Mouse (Mus musculus): ENCODE measurements around the gene Egf. TPM values are rescaled to one million over a fixed set of nuclear protein-coding genes. Genes with fewer than 3 reads are reported as not detected.

Egf gene
- polyA plus RNA-seq, 1 experiment from 2014 or later, result 1.5 TPM

- Histone ChIP-seq H3K27ac (ENCODE audit: low read depth, low read length) (no peak overlapping the region), H3K4me2 (ENCODE audit: low read length) (no peak overlapping the region), H3K36me3 (ENCODE audit: control insufficient read depth, insufficient read depth, low read length) (no peaks in the 10 kb centered on the region), H3K4me1 (ENCODE audit: control insufficient read depth, insufficient read depth, low read length) (no peaks in the 10 kb centered on the region), H3K27me3 (replicated peaks; ENCODE audit: control insufficient read depth, insufficient read depth, low read length) (no peaks in the 10 kb centered on the region), H3K4me3 (ENCODE audit: low read depth, low read length) (no peak overlapping the region), H3K9me3 (replicated peaks; ENCODE audit: control insufficient read depth, low read length) (no peaks in the 10 kb centered on the region), H3K9ac (ENCODE audit: low read length) (no peak overlapping the region)
- ATAC-seq, result no peak
- no peak for DNase-seq (ENCODE audit: low spot score)
- WGBS, result 87% methylated on average over 8 of the region's 8 CpGs
Observed at GRCm38 (mm10) chr3:129651765-129652164, 103.4 kb downstream of the Egf start.

- 0% methylated on average over 1 of the region's 1 CpGs for WGBS
Observed at GRCm38 (mm10) chr3:129650931-129651330, 104.2 kb downstream of the Egf start.

GRCm38 (mm10) chr3:129650293-129650612, 104.9 kb downstream of the Egf start:
- ATAC-seq, result no peak
- Histone ChIP-seq H3K4me3 (ENCODE audit: low read depth, low read length) (no peak overlapping the region), H3K36me3 (ENCODE audit: control insufficient read depth, insufficient read depth, low read length) (no peaks in the 10 kb centered on the region)

More at GRCm38 (mm10) chr3:129650931-129651330, 104.2 kb downstream of the Egf start:
- ATAC-seq, result no peak
- Histone ChIP-seq H3K9me3 (replicated peaks; ENCODE audit: control insufficient read depth, low read length) (no peaks in the 10 kb centered on the region), H3K27ac (ENCODE audit: low read depth, low read length) (no peak overlapping the region), H3K9ac (ENCODE audit: low read length) (no peak overlapping the region), H3K4me2 (ENCODE audit: low read length) (no peak overlapping the region), H3K36me3 (ENCODE audit: control insufficient read depth, insufficient read depth, low read length) (no peaks in the 10 kb centered on the region), H3K4me1 (ENCODE audit: control insufficient read depth, insufficient read depth, low read length) (no peaks in the 10 kb centered on the region), H3K4me3 (ENCODE audit: low read depth, low read length) (no peak overlapping the region), H3K27me3 (replicated peaks; ENCODE audit: control insufficient read depth, insufficient read depth, low read length) (no peaks in the 10 kb centered on the region)
- no peak for DNase-seq (ENCODE audit: low spot score)

GRCm38 (mm10) chr3:129649586-129650292, 105.4 kb downstream of the Egf start:
- WGBS, result 62% methylated on average over 8 of the region's 8 CpGs
- no peaks in the 10 kb centered on the region for H3K36me3 ChIP-seq (ENCODE audit: control insufficient read depth, insufficient read depth, low read length)
- H3K4me2 ChIP-seq (ENCODE audit: low read length), result no peak overlapping the region
- DNase-seq (ENCODE audit: low spot score), result peak; percentile 10
- no peak overlapping the region for H3K9ac ChIP-seq (ENCODE audit: low read length)
- no peaks in the 10 kb centered on the region for H3K4me1 ChIP-seq (ENCODE audit: control insufficient read depth, insufficient read depth, low read length)
- no peak for ATAC-seq
- H3K27me3 ChIP-seq (replicated peaks; ENCODE audit: control insufficient read depth, insufficient read depth, low read length), result no peaks in the 10 kb centered on the region
- no peak overlapping the region for H3K4me3 ChIP-seq (ENCODE audit: low read depth, low read length)
- no peaks in the 10 kb centered on the region for H3K9me3 ChIP-seq (replicated peaks; ENCODE audit: control insufficient read depth, low read length)
- H3K27ac ChIP-seq (ENCODE audit: low read depth, low read length), result no peak overlapping the region

More at GRCm38 (mm10) chr3:129650293-129650612, 104.9 kb downstream of the Egf start:
- H3K4me2 ChIP-seq (ENCODE audit: low read length), result no peak overlapping the region
- H3K9me3 ChIP-seq (replicated peaks; ENCODE audit: control insufficient read depth, low read length), result no peaks in the 10 kb centered on the region
- no peak for DNase-seq (ENCODE audit: low spot score)
- H3K27ac ChIP-seq (ENCODE audit: low read depth, low read length), result no peak overlapping the region
- H3K9ac ChIP-seq (ENCODE audit: low read length), result no peak overlapping the region
- H3K27me3 ChIP-seq (replicated peaks; ENCODE audit: control insufficient read depth, insufficient read depth, low read length), result no peaks in the 10 kb centered on the region
- no peaks in the 10 kb centered on the region for H3K4me1 ChIP-seq (ENCODE audit: control insufficient read depth, insufficient read depth, low read length)

GRCm38 (mm10) chr3:129648598-129648997, 106.5 kb downstream of the Egf start:
- 90% methylated on average over 5 of the region's 5 CpGs for WGBS
- DNase-seq (ENCODE audit: low spot score) (no peak), ATAC-seq (no peak)

GRCm38 (mm10) chr3:129647312-129647711, 107.8 kb downstream of the Egf start:
- Histone ChIP-seq H3K36me3 (ENCODE audit: control insufficient read depth, insufficient read depth, low read length) (no peaks in the 10 kb centered on the region), H3K4me3 (ENCODE audit: low read depth, low read length) (no peak overlapping the region), H3K4me1 (ENCODE audit: control insufficient read depth, insufficient read depth, low read length) (no peaks in the 10 kb centered on the region), H3K9me3 (replicated peaks; ENCODE audit: control insufficient read depth, low read length) (no peaks in the 10 kb centered on the region), H3K4me2 (ENCODE audit: low read length) (no peak overlapping the region), H3K27ac (ENCODE audit: low read depth, low read length) (no peak overlapping the region), H3K9ac (ENCODE audit: low read length) (no peak overlapping the region), H3K27me3 (replicated peaks; ENCODE audit: control insufficient read depth, insufficient read depth, low read length) (no peaks in the 10 kb centered on the region)
- DNase-seq (ENCODE audit: low spot score) (peak; percentile 27), ATAC-seq (no peak; the same call in 1 of the 2 replicates)
- WGBS, result 68% methylated on average over 10 of the region's 10 CpGs

More at GRCm38 (mm10) chr3:129648598-129648997, 106.5 kb downstream of the Egf start:
- H3K4me2 ChIP-seq (ENCODE audit: low read length), result no peak overlapping the region
- no peak overlapping the region for H3K9ac ChIP-seq (ENCODE audit: low read length)
- H3K27me3 ChIP-seq (replicated peaks; ENCODE audit: control insufficient read depth, insufficient read depth, low read length), result no peaks in the 10 kb centered on the region
- H3K36me3 ChIP-seq (ENCODE audit: control insufficient read depth, insufficient read depth, low read length), result no peaks in the 10 kb centered on the region
- H3K4me3 ChIP-seq (ENCODE audit: low read depth, low read length), result no peak overlapping the region
- H3K4me1 ChIP-seq (ENCODE audit: control insufficient read depth, insufficient read depth, low read length), result no peaks in the 10 kb centered on the region
- no peaks in the 10 kb centered on the region for H3K9me3 ChIP-seq (replicated peaks; ENCODE audit: control insufficient read depth, low read length)
- H3K27ac ChIP-seq (ENCODE audit: low read depth, low read length), result no peak overlapping the region

GRCm38 (mm10) chr3:129646781-129647180, 108.3 kb downstream of the Egf start:
- H3K9ac ChIP-seq (ENCODE audit: low read length), result no peak overlapping the region
- 79% methylated on average over 5 of the region's 5 CpGs for WGBS
- no peaks in the 10 kb centered on the region for H3K4me1 ChIP-seq (ENCODE audit: control insufficient read depth, insufficient read depth, low read length)
- no peak for DNase-seq (ENCODE audit: low spot score)
- no peaks in the 10 kb centered on the region for H3K27me3 ChIP-seq (replicated peaks; ENCODE audit: control insufficient read depth, insufficient read depth, low read length)
- no peaks in the 10 kb centered on the region for H3K36me3 ChIP-seq (ENCODE audit: control insufficient read depth, insufficient read depth, low read length)
- H3K9me3 ChIP-seq (replicated peaks; ENCODE audit: control insufficient read depth, low read length), result no peaks in the 10 kb centered on the region
- no peak overlapping the region for H3K4me3 ChIP-seq (ENCODE audit: low read depth, low read length)
- H3K27ac ChIP-seq (ENCODE audit: low read depth, low read length), result no peak overlapping the region
- H3K4me2 ChIP-seq (ENCODE audit: low read length), result no peak overlapping the region
- ATAC-seq, result no peak

- Histone ChIP-seq H3K27ac (ENCODE audit: low read depth, low read length) (no peak overlapping the region), H3K9ac (ENCODE audit: low read length) (no peak overlapping the region), H3K27me3 (replicated peaks; ENCODE audit: control insufficient read depth, insufficient read depth, low read length) (no peaks in the 10 kb centered on the region), H3K9me3 (replicated peaks; ENCODE audit: control insufficient read depth, low read length) (no peaks in the 10 kb centered on the region), H3K4me2 (ENCODE audit: low read length) (no peak overlapping the region), H3K36me3 (ENCODE audit: control insufficient read depth, insufficient read depth, low read length) (no peaks in the 10 kb centered on the region), H3K4me1 (ENCODE audit: control insufficient read depth, insufficient read depth, low read length) (0 out of 2 replicates have a peak, but pooled peaks cover under 1% of the 10 kb centered on the region), H3K4me3 (ENCODE audit: low read depth, low read length) (no peak overlapping the region)
- WGBS, result 74% methylated on average over 3 of the region's 3 CpGs
- DNase-seq (ENCODE audit: low spot score) (no peak), ATAC-seq (no peak)
Observed at GRCm38 (mm10) chr3:129645409-129645808, 109.7 kb downstream of the Egf start.

- Histone ChIP-seq H3K27me3 (replicated peaks; ENCODE audit: control insufficient read depth, insufficient read depth, low read length) (no peaks in the 10 kb centered on the region), H3K4me1 (ENCODE audit: control insufficient read depth, insufficient read depth, low read length) (peaks cover 8% of the 10 kb centered on the region; the same call in 1 of the 2 replicates), H3K9ac (ENCODE audit: low read length) (no peak overlapping the region), H3K4me2 (ENCODE audit: low read length) (no peak overlapping the region), H3K27ac (ENCODE audit: low read depth, low read length) (no peak overlapping the region), H3K4me3 (ENCODE audit: low read depth, low read length) (no peak overlapping the region), H3K9me3 (replicated peaks; ENCODE audit: control insufficient read depth, low read length) (no peaks in the 10 kb centered on the region), H3K36me3 (ENCODE audit: control insufficient read depth, insufficient read depth, low read length) (0 out of 2 replicates have a peak, but pooled peaks cover 3% of the 10 kb centered on the region)
- ATAC-seq (no peak), DNase-seq (ENCODE audit: low spot score) (no peak)
- WGBS, result 88% methylated on average over 7 of the region's 7 CpGs
Observed at GRCm38 (mm10) chr3:129641621-129642020, 113.5 kb downstream of the Egf start.

All from forebrain, embryonic 14.5 days (tissue).